Mouse (Mus musculus) embryonic facial prominence, embryonic 10.5 days (tissue): ENCODE data around the gene Txn2. TPM values are rescaled to one million over a fixed set of nuclear protein-coding genes. Genes with fewer than 3 reads are reported as not detected.
"Not testable (repeated sequence)": the region's sequence is repeated elsewhere in the genome, so short reads cannot be mapped to it uniquely, and the experiment has no call there.

Experiments used
- DNase-seq: peaks from one replicate; pipeline ENCODE4 v3.0.0-alpha.2; 2017; ENCODE audit warnings: low spot score
- H3K27ac ChIP-seq: fragments of 300-500 bp; sonication (generic); replicated peaks from 2 replicates; pipeline ENCODE4 v1.5.1; 2016; ENCODE audit warnings: mild to moderate bottlenecking
- H3K27me3 ChIP-seq: fragments of 300-500 bp; sonication (generic); replicated peaks from 2 replicates; pipeline ENCODE4 v1.6.1; 2016; ENCODE audit warnings: low read depth, mild to moderate bottlenecking; ENCODE audit not compliant: poor library complexity, severe bottlenecking
- H3K36me3 ChIP-seq: fragments of 300-500 bp; sonication (generic); replicated peaks from 2 replicates; pipeline ENCODE4 v1.6.1; 2016; ENCODE audit warnings: mild to moderate bottlenecking, moderate library complexity
- H3K4me1 ChIP-seq: fragments of 300-500 bp; sonication (generic); 2 replicates; pipeline ENCODE4 v1.6.1; 2016
- H3K4me3 ChIP-seq: fragments of 300-500 bp; sonication (generic); 2 replicates; pipeline ENCODE4 v1.5.1; 2016; ENCODE audit warnings: mild to moderate bottlenecking, moderate library complexity
- H3K9me3 ChIP-seq: fragments of 300-500 bp; sonication (generic); 2 replicates; pipeline ENCODE4 v1.6.1; 2016; ENCODE audit warnings: mild to moderate bottlenecking
- WGBS: fragments of 180-500 bp; shearing (Covaris S2); methylation state at CpG from one replicate; pipeline ENCODE4 v1.1.7; 2016; 5-methylcytosine and 5-hydroxymethylcytosine counted together
- polyA plus RNA-seq: library from polyadenylated mRNA; unstranded; fragments of >200 nt; fragmentation: Nextera tagmentation; extraction: Ambion mirVana; gene quantifications from 2 replicates; pipeline ENCODE4 v1.2.1, GENCODE M21; 2016

The Txn2 gene
- polyA plus RNA-seq, 1 experiment from 2014 or later = 289 TPM

- 58% methylated on average over 5 of the region's 5 CpGs for WGBS
- no peak for DNase-seq
- peaks cover 33% of the 10 kb centered on the region for H3K4me1 ChIP-seq
- H3K9me3 ChIP-seq = no peaks in the 10 kb centered on the region
- H3K4me3 ChIP-seq = no peak overlapping the region
- no peaks in the 10 kb centered on the region for H3K36me3 ChIP-seq
- H3K27ac ChIP-seq = peak overlapping the region; percentile 91
- H3K27me3 ChIP-seq = no peaks in the 10 kb centered on the region
These were observed 47.1 kb downstream of the Txn2 start for GRCm38 (mm10) chr15:77881698-77882097.

- Histone ChIP-seq H3K27ac (no peak overlapping the region), H3K4me1 (peaks cover 28% of the 10 kb centered on the region), H3K36me3 (no peaks in the 10 kb centered on the region), H3K27me3 (no peaks in the 10 kb centered on the region), H3K4me3 (no peak overlapping the region), H3K9me3 (no peaks in the 10 kb centered on the region)
- DNase-seq = no peak
- WGBS = 88% methylated on average over 5 of the region's 5 CpGs
These were observed 48.1 kb downstream of the Txn2 start for GRCm38 (mm10) chr15:77880738-77881137.

DNA sequence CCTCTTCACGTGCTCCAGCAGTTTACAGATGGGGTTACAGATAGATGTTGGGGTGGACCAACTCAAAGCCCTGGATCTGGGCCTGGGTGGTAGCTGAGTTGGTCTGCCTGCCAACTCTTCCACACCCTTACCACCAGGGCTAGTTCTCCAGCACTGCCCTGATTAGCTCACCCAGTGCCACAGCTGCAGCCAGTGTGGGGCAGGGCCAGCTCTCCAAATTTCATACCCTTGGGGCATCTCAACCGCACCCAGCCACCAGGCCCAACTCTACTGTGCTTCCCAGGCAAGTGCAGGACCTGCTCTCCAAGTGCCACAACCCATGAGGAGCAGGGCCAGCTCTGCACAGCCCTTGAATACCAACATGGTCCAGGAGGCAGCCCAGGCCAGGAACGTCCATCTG, 49.0 kb downstream of the Txn2 start:
- Histone ChIP-seq H3K36me3 (no peaks in the 10 kb centered on the region), H3K27ac (no peak overlapping the region), H3K4me1 (peaks cover 28% of the 10 kb centered on the region), H3K27me3 (no peaks in the 10 kb centered on the region), H3K9me3 (no peaks in the 10 kb centered on the region), H3K4me3 (no peak overlapping the region)
- WGBS = 84% methylated on average over 3 of the region's 3 CpGs
- no peak for DNase-seq

- WGBS = 72% methylated on average over 2 of the region's 2 CpGs
- H3K9me3 ChIP-seq = no peaks in the 10 kb centered on the region
- no peaks in the 10 kb centered on the region for H3K27me3 ChIP-seq
- no peaks in the 10 kb centered on the region for H3K36me3 ChIP-seq
- H3K27ac ChIP-seq = no peak overlapping the region
- peaks cover 22% of the 10 kb centered on the region for H3K4me1 ChIP-seq
- H3K4me3 ChIP-seq = no peak overlapping the region
- DNase-seq = no peak
These were observed 51.6 kb downstream of the Txn2 start for GRCm38 (mm10) chr15:77877209-77877608.

DNA sequence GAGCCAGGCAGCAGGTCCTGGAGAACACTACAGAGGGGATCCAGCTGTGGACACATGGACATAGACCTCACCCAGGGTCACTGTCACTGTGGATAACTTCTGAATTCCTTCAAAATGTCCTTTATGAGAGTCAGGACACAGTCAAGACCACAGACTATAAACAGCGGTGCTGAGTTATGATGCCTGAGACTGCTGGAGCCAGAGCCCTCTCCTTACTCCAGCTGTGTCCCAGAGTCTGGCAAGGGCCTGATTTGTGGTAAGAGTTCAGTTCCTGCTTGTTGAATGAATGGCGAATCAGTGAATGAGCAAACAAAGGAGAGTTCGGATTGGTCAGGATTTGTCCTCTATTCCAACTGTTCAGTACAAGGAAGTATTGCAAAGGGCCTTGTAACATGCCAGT, 52.1 kb downstream of the Txn2 start:
- no peaks in the 10 kb centered on the region for H3K27me3 ChIP-seq
- no peaks in the 10 kb centered on the region for H3K9me3 ChIP-seq
- H3K4me1 ChIP-seq = peaks cover 17% of the 10 kb centered on the region
- H3K4me3 ChIP-seq = no peak overlapping the region
- no peak overlapping the region for H3K27ac ChIP-seq
- no peaks in the 10 kb centered on the region for H3K36me3 ChIP-seq
- WGBS = 87% methylated on average over 3 of the region's 3 CpGs
- no peak for DNase-seq

DNA sequence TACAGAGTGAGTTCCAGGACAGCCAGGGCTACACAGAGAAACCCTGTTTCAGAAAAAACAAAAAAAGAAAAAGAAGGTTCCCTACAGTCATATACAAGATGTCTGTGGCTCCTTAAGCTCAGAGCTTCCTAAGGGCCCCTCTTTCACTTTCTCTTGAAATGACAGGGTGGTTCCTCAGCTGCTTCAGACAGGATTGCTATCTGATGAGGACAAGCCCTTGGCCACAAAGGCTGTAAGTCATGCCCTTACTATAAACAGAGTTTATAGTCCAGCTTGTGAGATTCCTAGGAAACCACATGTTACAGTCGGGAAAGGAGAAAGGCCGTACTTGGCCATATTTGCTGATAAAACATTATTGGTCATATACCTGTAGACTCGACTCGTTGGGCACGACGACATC, 52.9 kb downstream of the Txn2 start:
- DNase-seq = no peak
- WGBS = 95% methylated on average over 6 of the region's 6 CpGs
- H3K36me3 ChIP-seq = no peaks in the 10 kb centered on the region
- H3K4me3 ChIP-seq = no peak overlapping the region
- H3K27ac ChIP-seq = no peak overlapping the region
- no peaks in the 10 kb centered on the region for H3K9me3 ChIP-seq
- peaks cover 13% of the 10 kb centered on the region for H3K4me1 ChIP-seq
- H3K27me3 ChIP-seq = no peaks in the 10 kb centered on the region

GRCm38 (mm10) chr15:77874807-77875206, 54.0 kb downstream of the Txn2 start:
- Histone ChIP-seq H3K4me3 (no peak overlapping the region), H3K36me3 (no peaks in the 10 kb centered on the region), H3K9me3 (no peaks in the 10 kb centered on the region), H3K4me1 (peaks cover 13% of the 10 kb centered on the region), H3K27me3 (no peaks in the 10 kb centered on the region), H3K27ac (peak overlapping the region; percentile 40; the same call in 1 of the 2 replicates)
- 90% methylated on average over 9 of the region's 9 CpGs for WGBS
- DNase-seq = no peak

DNA sequence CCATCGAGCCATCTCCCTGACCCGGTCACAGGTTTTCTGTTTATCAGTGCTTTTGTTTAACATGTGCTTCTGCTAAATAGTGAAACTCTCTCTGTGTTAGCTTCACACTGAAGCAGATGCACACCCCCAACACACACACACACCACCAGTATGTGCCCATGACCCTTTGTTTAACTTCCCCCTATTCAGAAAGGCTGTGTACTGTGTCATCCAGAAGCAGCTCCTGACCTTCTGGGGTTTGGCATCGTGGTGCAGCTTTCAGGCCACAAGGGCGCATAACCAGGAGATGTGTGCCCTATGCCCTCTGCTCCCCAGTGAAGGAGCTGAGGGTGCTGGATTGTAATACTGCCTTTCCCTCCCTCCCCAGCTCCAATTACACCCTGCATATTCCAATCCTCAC, 54.5 kb downstream of the Txn2 start:
- no peaks in the 10 kb centered on the region for H3K27me3 ChIP-seq
- 71% methylated on average over 4 of the region's 4 CpGs for WGBS
- peak overlapping the region; percentile 40; the same call in 1 of the 2 replicates for H3K27ac ChIP-seq
- peaks cover 13% of the 10 kb centered on the region for H3K4me1 ChIP-seq
- H3K4me3 ChIP-seq = no peak overlapping the region
- H3K36me3 ChIP-seq = no peaks in the 10 kb centered on the region
- DNase-seq = no peak
- H3K9me3 ChIP-seq = no peaks in the 10 kb centered on the region

- H3K9me3 ChIP-seq = no peaks in the 10 kb centered on the region
- no peaks in the 10 kb centered on the region for H3K36me3 ChIP-seq
- DNase-seq = no peak
- H3K27me3 ChIP-seq = no peaks in the 10 kb centered on the region
- H3K4me1 ChIP-seq = peaks cover 13% of the 10 kb centered on the region
- 68% methylated on average over 2 of the region's 2 CpGs for WGBS
- H3K4me3 ChIP-seq = no peak overlapping the region
- no peak overlapping the region; the same call in 1 of the 2 replicates for H3K27ac ChIP-seq
These were observed 55.2 kb downstream of the Txn2 start for GRCm38 (mm10) chr15:77873564-77873963.

- Histone ChIP-seq H3K27ac (no peak overlapping the region), H3K36me3 (no peaks in the 10 kb centered on the region), H3K4me3 (no peak overlapping the region), H3K27me3 (no peaks in the 10 kb centered on the region), H3K9me3 (no peaks in the 10 kb centered on the region), H3K4me1 (peaks cover 13% of the 10 kb centered on the region)
- no peak for DNase-seq
- WGBS = 86% methylated on average over 3 of the region's 3 CpGs
These were observed 55.8 kb downstream of the Txn2 start for GRCm38 (mm10) chr15:77872996-77873395.

DNA sequence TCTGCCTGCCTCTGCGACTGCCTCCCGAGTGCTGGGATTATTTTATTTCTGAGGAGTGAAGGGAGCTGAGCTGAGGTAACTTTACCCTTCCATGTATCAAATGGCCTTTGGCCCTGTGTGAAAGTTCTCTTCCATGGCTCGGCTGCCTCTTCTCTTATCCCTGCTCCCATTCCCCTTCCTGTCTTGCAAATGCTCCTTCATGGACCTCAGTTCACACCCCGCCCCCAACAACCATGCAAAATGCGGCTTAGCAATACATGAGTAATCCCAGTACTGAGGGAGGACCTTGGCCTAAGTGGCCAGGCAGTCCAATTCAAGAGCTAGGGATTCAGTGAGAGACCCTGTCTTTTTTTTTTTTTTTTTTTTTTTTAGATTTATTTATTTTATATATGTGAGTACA, 60.5 kb downstream of the Txn2 start:
- H3K27me3 ChIP-seq = no peaks in the 10 kb centered on the region
- H3K4me1 ChIP-seq = peaks cover 7% of the 10 kb centered on the region
- no peaks in the 10 kb centered on the region for H3K9me3 ChIP-seq
- WGBS = 89% methylated on average over 5 of the region's 5 CpGs
- no peak overlapping the region for H3K4me3 ChIP-seq
- H3K27ac ChIP-seq = no peak overlapping the region
- H3K36me3 ChIP-seq = no peaks in the 10 kb centered on the region
- no peak for DNase-seq

- H3K9me3 ChIP-seq, H3K4me1 ChIP-seq, H3K4me3 ChIP-seq, H3K36me3 ChIP-seq, H3K27ac ChIP-seq, H3K27me3 ChIP-seq, DNase-seq: not testable (repeated sequence)
- WGBS = 76% methylated on average over 10 of the region's 10 CpGs
These were observed 61.4 kb downstream of the Txn2 start for GRCm38 (mm10) chr15:77867231-77867968.

DNA sequence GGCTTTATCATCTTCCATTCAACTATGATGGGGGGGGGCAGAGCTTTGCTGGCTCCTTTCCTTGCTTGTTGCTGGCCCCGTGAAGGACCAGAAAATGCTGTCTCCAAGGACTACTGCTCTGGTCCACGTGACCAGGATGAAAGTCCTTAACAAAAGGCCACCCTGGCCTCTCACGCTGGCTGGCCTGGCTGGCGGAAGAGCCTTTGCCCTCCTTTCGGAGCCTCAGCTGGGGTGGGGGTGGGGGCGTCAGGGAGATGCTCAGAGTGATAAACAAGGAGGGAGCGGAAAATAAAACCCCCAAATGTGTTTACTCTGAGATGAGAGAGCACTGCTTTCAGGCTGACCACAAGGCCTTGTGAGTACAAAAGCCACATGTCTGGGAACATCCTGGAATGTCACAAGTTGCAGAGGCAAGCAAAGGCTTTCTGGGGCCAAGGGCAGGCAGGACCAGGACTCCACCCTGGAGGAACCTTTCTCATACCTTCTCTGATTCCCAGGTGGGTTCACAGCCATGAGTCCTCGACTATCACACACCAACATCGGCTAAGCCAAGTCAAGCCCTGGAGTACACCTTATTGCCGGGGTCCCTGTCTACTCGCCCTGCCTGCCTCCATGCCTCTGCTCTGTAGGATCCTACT, 62.1 kb downstream of the Txn2 start:
- no peaks in the 10 kb centered on the region for H3K9me3 ChIP-seq
- peak overlapping the region; percentile 59 for H3K27ac ChIP-seq
- H3K4me3 ChIP-seq = no peak overlapping the region
- H3K27me3 ChIP-seq = no peaks in the 10 kb centered on the region
- DNase-seq = no peak
- H3K4me1 ChIP-seq = peaks cover 7% of the 10 kb centered on the region
- no peaks in the 10 kb centered on the region for H3K36me3 ChIP-seq
- 50% methylated on average over 11 of the region's 11 CpGs for WGBS
